Mouse (Mus musculus) CH12.LX (cell line): ENCODE data around the gene Drap1.

Source experiments
- MYC ChIP-seq: IDR thresholded peaks from 2 replicates; pipeline ENCODE4 v1.6.1; 2011; ENCODE audit warnings: low read depth, mild to moderate bottlenecking, improper control_type of control experiment, low read length
- POLR2A ChIP-seq: IDR thresholded peaks from 2 replicates; pipeline ENCODE4 v1.6.1; 2011; ENCODE audit warnings: low read depth, mild to moderate bottlenecking, improper control_type of control experiment, low read length
- ZNF384 ChIP-seq: IDR thresholded peaks from 2 replicates; pipeline ENCODE4 v1.6.1; 2012; ENCODE audit warnings: low read depth, low read length, improper control_type of control experiment, inconsistent platforms

- peak; percentile 94 for TF ChIP-seq POLR2A
- no peak for TF ChIP-seq ZNF384
- 0 out of 2 replicates have a peak, but pooled peaks have one; percentile 42 for TF ChIP-seq MYC
Observed at GRCm38 (mm10) chr19:5388588-5389242, 36.1 kb downstream of the Drap1 start, which contains the start of gene Sart1.
